Mouse (Mus musculus) olfactory bulb, adult 2 months (tissue): ENCODE data around the gene Lyg1. TPM values are rescaled to one million over a fixed set of nuclear protein-coding genes. Genes with fewer than 3 reads are reported as not detected.
A peak's percentile ranks its signal among the peaks of the same experiment; 100 is the strongest.

ENCODE experiments used
- H3K27ac ChIP-seq: fragments of 200-500 bp; 2 replicates; pipeline ENCODE4 v1.5.1; 2012; ENCODE audit warnings: low read depth, low read length; ENCODE audit not compliant: insufficient read depth
- H3K4me1 ChIP-seq: fragments of 200-500 bp; 2 replicates; pipeline ENCODE4 v1.6.1; 2012; ENCODE audit warnings: low read length; ENCODE audit not compliant: control insufficient read depth, insufficient read depth
- H3K4me3 ChIP-seq: fragments of 200-500 bp; 2 replicates; pipeline ENCODE4 v1.5.1; 2012; ENCODE audit warnings: mild to moderate bottlenecking, low read depth, low read length, moderate library complexity; ENCODE audit not compliant: insufficient read depth
- CTCF ChIP-seq: fragments of 200-500 bp; IDR thresholded peaks from 2 replicates; pipeline ENCODE4 v1.5.1; 2012; ENCODE audit warnings: low read depth, mild to moderate bottlenecking, low read length, moderate library complexity; ENCODE audit not compliant: insufficient read depth
- POLR2A ChIP-seq: fragments of 200-500 bp; IDR thresholded peaks from 2 replicates; pipeline ENCODE4 v1.6.1; 2012; ENCODE audit warnings: mild to moderate bottlenecking, low read depth, low read length, moderate library complexity; ENCODE audit not compliant: insufficient read depth
- WGBS: fragments of 180-500 bp; shearing (Covaris S2); methylation state at CpG from one replicate; pipeline ENCODE4 v1.1.7; 2018; 5-methylcytosine and 5-hydroxymethylcytosine counted together
- polyA plus RNA-seq: library from polyadenylated mRNA; stranded (reverse); fragments of >200 nt; gene quantifications from 2 replicates; pipeline ENCODE4 v1.2.4, GENCODE M21; 2012; ENCODE audit warnings: low replicate concordance; ENCODE audit not compliant: missing spikeins, insufficient read depth, insufficient read length

Lyg1 gene
- polyA plus RNA-seq, 1 experiment = not detected

GRCm38 (mm10) chr1:37958516-37958915 lies 957 bp upstream of the Lyg1 start:
- Histone ChIP-seq H3K4me1 (no peaks in the 10 kb centered on the region), H3K27ac (no peak overlapping the region), H3K4me3 (no peak overlapping the region)
- TF ChIP-seq POLR2A (no peak), CTCF (no peak)
- 73% methylated on average over 2 of the region's 2 CpGs for WGBS

- 17% methylated on average over 3 of the region's 3 CpGs for WGBS
- no peak overlapping the region for H3K27ac ChIP-seq
- TF ChIP-seq CTCF (no peak), POLR2A (no peak)
Observed at GRCm38 (mm10) chr1:37956690-37957431, 698 bp downstream of the Lyg1 start.

GRCm38 (mm10) chr1:37955251-37955650 lies 2.3 kb downstream of the Lyg1 start:
- 90% methylated on average over 2 of the region's 2 CpGs for WGBS
- TF ChIP-seq CTCF (no peak), POLR2A (no peak)
- Histone ChIP-seq H3K4me3 (no peak overlapping the region), H3K4me1 (no peaks in the 10 kb centered on the region), H3K27ac (no peak overlapping the region)

More at GRCm38 (mm10) chr1:37956690-37957431, 698 bp downstream of the Lyg1 start:
- no peaks in the 10 kb centered on the region for H3K4me1 ChIP-seq
- no peak overlapping the region for H3K4me3 ChIP-seq

GRCm38 (mm10) chr1:37954786-37955185 lies 2.8 kb downstream of the Lyg1 start:
- TF ChIP-seq CTCF (no peak), POLR2A (no peak)
- 75% methylated on average over 7 of the region's 7 CpGs for WGBS
- Histone ChIP-seq H3K4me3 (no peak overlapping the region), H3K4me1 (no peaks in the 10 kb centered on the region), H3K27ac (no peak overlapping the region)

- Histone ChIP-seq H3K4me1 (no peaks in the 10 kb centered on the region), H3K4me3 (no peak overlapping the region), H3K27ac (no peak overlapping the region)
- 72% methylated on average over 2 of the region's 2 CpGs for WGBS
- TF ChIP-seq CTCF = no peak
- no peak for TF ChIP-seq POLR2A
Observed at GRCm38 (mm10) chr1:37948906-37949305, 8.7 kb downstream of the Lyg1 start.

- TF ChIP-seq CTCF (no peak), POLR2A (no peak)
- no peaks in the 10 kb centered on the region for H3K4me1 ChIP-seq
- no peak overlapping the region for H3K27ac ChIP-seq
- WGBS = 18% methylated on average over 3 of the region's 3 CpGs
- no peak overlapping the region for H3K4me3 ChIP-seq
Observed at GRCm38 (mm10) chr1:37931806-37932205, 25.8 kb downstream of the Lyg1 start.

- Histone ChIP-seq H3K4me3 (no peak overlapping the region), H3K4me1 (no peaks in the 10 kb centered on the region), H3K27ac (no peak overlapping the region)
- TF ChIP-seq CTCF (no peak), POLR2A (no peak)
- WGBS = 75% methylated on average over 8 of the region's 8 CpGs
Observed at GRCm38 (mm10) chr1:37925971-37926370, 31.6 kb downstream of the Lyg1 start.

- TF ChIP-seq POLR2A = no peak
- no peak for TF ChIP-seq CTCF
- H3K4me1 ChIP-seq = peaks cover 4% of the 10 kb centered on the region
- no peak overlapping the region for H3K4me3 ChIP-seq
- H3K27ac ChIP-seq = no peak overlapping the region
- 20% methylated on average over 8 of the region's 8 CpGs for WGBS
Observed at GRCm38 (mm10) chr1:37922536-37922935, 35.0 kb downstream of the Lyg1 start.

GRCm38 (mm10) chr1:37918096-37918495 lies 39.5 kb downstream of the Lyg1 start:
- Histone ChIP-seq H3K27ac (0 out of 2 replicates have a peak overlapping the region, but pooled peaks have one; percentile 21), H3K4me3 (no peak overlapping the region), H3K4me1 (peaks cover 6% of the 10 kb centered on the region)
- TF ChIP-seq CTCF (no peak), POLR2A (no peak)
- WGBS = 53% methylated on average over 6 of the region's 6 CpGs
